Mouse (Mus musculus) bone marrow, adult 2 months (tissue): ENCODE data around the gene Nrg3. TPM values are rescaled to one million over a fixed set of nuclear protein-coding genes. Genes with fewer than 3 reads are reported as not detected.

Experiments
- H3K27ac ChIP-seq: fragments of 200-500 bp; 2 replicates; pipeline ENCODE4 v1.5.1; 2012; ENCODE audit warnings: low read depth, mild to moderate bottlenecking, control low read depth, inconsistent platforms, low read length; ENCODE audit not compliant: control insufficient read depth, poor library complexity, insufficient read depth
- H3K4me1 ChIP-seq: fragments of 200-500 bp; 2 replicates; pipeline ENCODE4 v1.6.1; 2011; ENCODE audit warnings: low read length; ENCODE audit not compliant: control insufficient read depth, insufficient read depth
- H3K4me3 ChIP-seq: fragments of 200-500 bp; replicated peaks from 2 replicates; pipeline ENCODE3; 2011; ENCODE audit warnings: mild to moderate bottlenecking, low read depth, low read length, control low read depth; ENCODE audit not compliant: control insufficient read depth
- CTCF ChIP-seq: fragments of 200-500 bp; IDR thresholded peaks from 2 replicates; pipeline ENCODE4 v1.5.1; 2011; ENCODE audit warnings: low read length, control low read depth; ENCODE audit not compliant: control insufficient read depth, insufficient read depth
- POLR2A ChIP-seq: fragments of 200-500 bp; IDR thresholded peaks from 2 replicates; pipeline ENCODE4 v1.6.1; 2011; ENCODE audit warnings: low read depth, mild to moderate bottlenecking, control low read depth, low read length, borderline replicate concordance; ENCODE audit not compliant: control insufficient read depth
- WGBS: fragments of 180-500 bp; shearing (Covaris S2); methylation state at CpG from one replicate; pipeline ENCODE4 v1.1.7; 2018; 5-methylcytosine and 5-hydroxymethylcytosine counted together
- polyA plus RNA-seq: library from polyadenylated mRNA; stranded (reverse); fragments of >200 nt; gene quantifications from 2 replicates; pipeline ENCODE4 v1.2.4, GENCODE M21; 2011; ENCODE audit warnings: low replicate concordance; ENCODE audit not compliant: missing spikeins, insufficient read depth, insufficient read length

Nrg3 gene
- polyA plus RNA-seq, 1 experiment, result not detected

DNA sequence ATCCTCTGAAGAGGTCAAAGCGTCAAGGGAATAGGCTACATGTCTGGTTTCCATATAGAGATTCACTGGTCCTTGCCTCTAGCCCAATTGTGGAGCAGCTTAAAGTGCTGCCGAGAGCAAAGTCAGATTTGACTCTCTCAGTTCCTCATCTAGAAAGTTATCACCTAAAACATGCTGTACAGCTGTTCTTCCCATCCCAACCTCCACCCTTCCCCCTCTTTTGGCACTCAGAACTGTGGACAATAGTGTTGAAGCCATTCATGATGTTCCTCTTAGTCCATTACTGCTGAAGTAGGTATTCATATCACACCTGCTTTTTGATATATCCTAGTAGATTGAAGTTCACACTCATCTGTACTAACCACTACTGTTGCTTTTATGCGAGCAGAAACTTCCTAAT is 896.1 kb downstream of the Nrg3 start:
- no peaks in the 10 kb centered on the region for H3K4me1 ChIP-seq
- WGBS, result 67% methylated on average over 3 of the region's 3 CpGs
- no peak overlapping the region for H3K27ac ChIP-seq
- TF ChIP-seq CTCF, result no peak
- no peak for TF ChIP-seq POLR2A
- no peak overlapping the region for H3K4me3 ChIP-seq

DNA sequence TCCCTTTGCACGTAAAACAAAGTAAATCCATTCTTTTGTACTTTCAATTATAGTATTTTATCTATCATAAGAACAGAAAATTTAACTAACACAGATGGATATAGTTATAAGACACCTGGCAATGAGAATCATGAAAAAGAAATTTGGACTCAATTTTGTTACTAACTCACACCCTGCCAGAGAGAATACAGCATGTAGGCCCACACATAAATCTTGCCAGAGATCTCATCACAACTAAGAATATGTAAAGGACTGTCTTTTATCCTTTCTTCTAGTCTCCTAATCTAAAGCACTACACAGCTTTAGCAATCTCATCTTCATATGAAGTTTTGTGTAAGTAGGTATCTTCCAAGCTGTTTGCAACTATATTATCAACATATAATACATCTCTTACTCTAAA is 904.7 kb downstream of the Nrg3 start:
- 76% methylated on average over 1 of the region's 1 CpGs for WGBS
- H3K4me1 ChIP-seq, result no peaks in the 10 kb centered on the region
- no peak overlapping the region for H3K4me3 ChIP-seq
- H3K27ac ChIP-seq, result no peak overlapping the region
- TF ChIP-seq POLR2A, result no peak
- no peak for TF ChIP-seq CTCF

DNA sequence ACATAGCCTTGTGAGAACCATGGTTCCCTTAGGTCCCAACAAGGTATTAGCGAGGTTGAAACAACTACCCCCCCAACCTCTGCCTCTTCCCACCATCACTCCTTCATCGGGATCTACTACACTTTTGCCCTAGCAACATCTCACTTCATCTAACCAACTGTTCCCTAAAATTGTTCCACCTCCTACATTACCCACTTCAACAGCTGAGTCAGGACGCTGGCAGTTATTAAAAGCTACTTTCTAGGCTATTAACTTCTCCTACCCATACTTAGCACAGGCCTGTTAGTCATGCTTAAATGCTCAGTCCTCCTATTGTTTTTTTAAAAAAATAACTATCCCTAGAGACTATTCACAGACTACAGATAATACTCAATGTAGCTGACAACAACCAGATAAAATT is 906.7 kb downstream of the Nrg3 start:
- Histone ChIP-seq H3K4me3 (no peak overlapping the region), H3K27ac (no peak overlapping the region), H3K4me1 (no peaks in the 10 kb centered on the region)
- TF ChIP-seq POLR2A (no peak), CTCF (no peak)
- WGBS, result 88% methylated on average over 3 of the region's 3 CpGs

DNA sequence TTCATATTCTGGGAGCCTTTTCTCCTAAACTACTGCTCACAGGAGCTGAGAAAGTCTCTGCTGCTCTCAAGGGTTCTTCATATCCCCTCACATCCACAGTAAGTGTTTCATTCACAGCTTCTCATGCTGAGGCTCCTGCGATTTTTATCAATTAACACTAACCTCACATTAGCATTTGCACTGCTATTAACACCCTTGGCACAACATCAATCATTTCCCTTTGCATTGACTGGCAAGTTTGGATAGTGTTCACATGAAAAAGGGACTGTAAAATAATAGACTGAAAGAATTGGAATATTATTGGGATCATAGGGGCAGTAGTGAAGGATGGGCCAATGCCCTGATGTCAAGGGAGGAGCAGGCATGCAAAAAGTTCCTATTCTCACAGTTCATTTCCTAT is 918.3 kb downstream of the Nrg3 start:
- 62% methylated on average over 1 of the region's 1 CpGs for WGBS
- Histone ChIP-seq H3K27ac (no peak overlapping the region), H3K4me1 (no peaks in the 10 kb centered on the region), H3K4me3 (no peak overlapping the region)
- TF ChIP-seq CTCF, result no peak
- TF ChIP-seq POLR2A, result no peak

DNA sequence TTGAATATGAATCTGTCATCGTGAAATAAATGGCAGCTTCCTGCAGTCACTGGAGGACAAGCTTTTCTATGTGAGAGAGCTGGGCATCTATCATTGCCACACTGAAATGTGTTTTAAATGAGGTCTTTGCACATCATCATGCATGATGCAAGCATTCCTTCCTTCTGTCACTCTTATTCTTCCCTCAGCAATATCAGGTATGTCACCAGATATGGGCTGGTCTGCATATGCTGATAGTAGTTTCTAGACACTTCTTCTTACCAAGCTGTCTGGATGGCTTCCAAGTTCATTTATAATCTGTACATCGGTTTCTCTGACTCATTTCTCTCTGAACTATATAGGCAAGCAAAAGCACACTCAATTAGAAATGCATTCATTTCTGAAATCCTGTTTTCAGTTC is 925.6 kb downstream of the Nrg3 start:
- TF ChIP-seq CTCF, result no peak
- no peak for TF ChIP-seq POLR2A
- no peaks in the 10 kb centered on the region for H3K4me1 ChIP-seq
- no peak overlapping the region for H3K27ac ChIP-seq
- H3K4me3 ChIP-seq, result no peak overlapping the region
- 61% methylated on average over 2 of the region's 2 CpGs for WGBS

DNA sequence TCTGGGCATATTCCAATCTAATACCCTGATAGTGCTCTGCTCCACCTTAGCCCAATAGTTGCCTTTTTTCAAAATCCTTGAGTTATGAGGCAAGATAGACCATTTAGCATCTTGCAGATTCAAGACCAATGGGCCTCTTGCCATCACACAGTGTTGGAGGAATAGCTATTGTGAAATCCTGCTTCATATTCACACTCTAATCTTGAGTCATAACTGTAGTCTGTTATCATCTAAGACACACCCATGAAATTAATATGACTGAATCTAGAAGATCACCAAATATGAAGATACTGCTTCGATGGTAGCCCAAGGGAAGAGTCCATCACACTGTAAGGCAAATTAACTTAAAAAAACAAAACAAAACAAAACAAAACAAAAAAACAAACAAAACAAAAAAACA is 937.7 kb downstream of the Nrg3 start:
- Histone ChIP-seq H3K27ac (no peak overlapping the region), H3K4me3 (no peak overlapping the region), H3K4me1 (no peaks in the 10 kb centered on the region)
- TF ChIP-seq CTCF, result no peak
- TF ChIP-seq POLR2A, result no peak
- 65% methylated on average over 1 of the region's 1 CpGs for WGBS

DNA sequence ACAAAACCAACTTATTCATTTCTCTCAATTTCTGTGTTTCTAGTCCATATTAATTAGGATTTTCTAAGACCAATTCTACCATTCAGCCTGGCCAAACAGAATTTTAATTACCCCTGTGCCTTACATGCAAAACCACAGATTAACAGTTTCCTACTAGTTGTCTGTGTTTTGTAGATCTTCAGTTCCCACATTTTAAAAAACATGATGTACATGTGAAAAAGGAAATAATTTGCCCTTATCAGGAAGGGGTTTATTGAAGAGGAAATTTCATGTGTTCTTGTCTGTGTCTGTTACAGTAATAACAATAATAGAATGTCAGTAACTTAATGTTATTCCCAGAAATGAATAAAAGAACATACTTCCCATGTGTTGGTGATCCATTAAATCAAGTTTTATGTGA is 939.4 kb downstream of the Nrg3 start:
- H3K4me3 ChIP-seq, result no peak overlapping the region
- H3K27ac ChIP-seq, result no peak overlapping the region
- no peak for TF ChIP-seq CTCF
- no peak for TF ChIP-seq POLR2A
- H3K4me1 ChIP-seq, result no peaks in the 10 kb centered on the region

DNA sequence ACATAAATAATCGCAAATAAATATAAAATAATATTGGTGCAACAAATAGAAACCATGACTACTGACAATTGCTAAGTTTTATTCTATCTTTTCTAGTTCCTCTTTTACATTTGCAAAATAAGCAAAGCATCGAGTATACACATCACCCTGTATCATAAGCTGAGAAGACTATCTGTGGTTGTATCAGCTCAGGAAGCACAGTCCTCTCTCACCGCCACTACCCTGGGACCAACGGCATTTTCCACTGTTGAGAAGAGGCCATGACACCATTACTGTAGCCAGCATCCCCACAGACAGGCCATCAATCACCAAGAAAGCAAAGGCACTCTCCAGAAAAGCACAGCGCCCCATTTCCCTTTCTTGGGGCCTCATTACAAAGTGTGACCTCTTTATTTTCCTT is 956.7 kb downstream of the Nrg3 start:
- 64% methylated on average over 5 of the region's 5 CpGs for WGBS
- Histone ChIP-seq H3K27ac (no peak overlapping the region), H3K4me1 (no peaks in the 10 kb centered on the region), H3K4me3 (no peak overlapping the region)
- no peak for TF ChIP-seq CTCF
- no peak for TF ChIP-seq POLR2A

DNA sequence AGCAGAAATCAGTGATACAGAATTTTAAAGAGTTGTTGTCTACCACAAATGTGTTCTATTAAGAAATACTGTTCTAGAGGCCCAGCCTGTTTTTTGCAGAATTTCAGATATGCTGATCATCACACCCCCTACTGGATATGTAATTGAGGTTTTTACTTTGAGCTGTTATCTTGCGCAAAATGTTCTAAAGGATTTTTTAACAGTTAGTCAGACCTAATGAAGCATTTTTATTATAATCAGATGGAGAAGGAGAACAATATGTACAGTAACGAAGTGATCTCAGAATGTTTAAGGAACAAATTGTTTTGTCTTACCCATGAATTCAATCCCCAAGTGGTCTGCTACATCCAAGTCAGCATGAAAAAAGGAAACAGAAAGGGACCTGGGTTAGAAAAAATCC is 963.9 kb downstream of the Nrg3 start:
- Histone ChIP-seq H3K27ac (no peak overlapping the region), H3K4me3 (no peak overlapping the region), H3K4me1 (no peaks in the 10 kb centered on the region)
- 81% methylated on average over 2 of the region's 2 CpGs for WGBS
- TF ChIP-seq POLR2A, result no peak
- TF ChIP-seq CTCF, result no peak

DNA sequence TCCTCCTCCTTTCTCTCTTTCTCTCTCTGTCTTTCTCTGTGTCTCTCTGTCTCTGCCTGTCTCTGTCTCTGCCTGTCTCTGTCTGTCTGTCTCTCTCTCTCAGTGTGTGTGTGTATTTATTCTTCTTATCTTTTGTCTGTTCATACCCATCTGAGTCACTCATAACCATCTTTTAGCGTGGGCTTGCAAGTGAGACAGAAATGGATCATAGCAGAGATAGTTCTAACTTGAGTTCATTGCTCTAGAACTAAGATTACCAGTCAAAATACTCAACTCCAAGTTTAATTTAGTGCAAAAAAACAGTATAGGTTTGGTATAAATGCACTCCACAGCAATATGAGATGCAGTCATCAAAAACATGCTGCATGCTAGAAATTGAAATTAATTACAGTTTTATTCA is 977.9 kb downstream of the Nrg3 start:
- 34% methylated on average over 1 of the region's 1 CpGs for WGBS
- Histone ChIP-seq H3K27ac (no peak overlapping the region), H3K4me1 (no peaks in the 10 kb centered on the region), H3K4me3 (no peak overlapping the region)
- TF ChIP-seq CTCF, result no peak
- no peak for TF ChIP-seq POLR2A
